Mouse (Mus musculus): ENCODE measurements around the gene Rbm18.
"Not testable (repeated sequence)": the region's sequence is repeated elsewhere in the genome, so short reads cannot be mapped to it uniquely, and the experiment has no call there.

Gene Rbm18

GRCm38 (mm10) chr2:36136300-36136941 is at the start of gene Rbm18, which contains the start of gene Mrrf:
TSS of gene Rbm18 (minus strand) at chr2:36136773.
TSS of gene Mrrf (plus strand) at chr2:36136389.
- in situ Hi-C loops (cut with MboI, MseI), result no loop called here

- in situ Hi-C loops (cut with MboI, MseI), result no loop called here
These were observed 48.3 kb upstream of the Rbm18 start for GRCm38 (mm10) chr2:36184876-36185275.

- in situ Hi-C loops (cut with MboI, MseI), result no loop called here
These were observed 47.6 kb upstream of the Rbm18 start for GRCm38 (mm10) chr2:36184192-36184591.

GRCm38 (mm10) chr2:36183278-36183677 is 46.7 kb upstream of the Rbm18 start:
- in situ Hi-C loops (cut with MboI, MseI), result no loop called here

- in situ Hi-C loops (cut with MboI, MseI), result not testable (repeated sequence)
These were observed 45.2 kb upstream of the Rbm18 start for GRCm38 (mm10) chr2:36181587-36182368.

GRCm38 (mm10) chr2:36179487-36179886 is 42.9 kb upstream of the Rbm18 start:
- in situ Hi-C loops (cut with MboI, MseI), result no loop called here

GRCm38 (mm10) chr2:36172574-36172973 is 36.0 kb upstream of the Rbm18 start:
- in situ Hi-C loops (cut with MboI, MseI), result no loop called here

- in situ Hi-C loops (cut with MboI, MseI), result no loop called here
These were observed 35.6 kb upstream of the Rbm18 start for GRCm38 (mm10) chr2:36172136-36172535.

- in situ Hi-C loops (cut with MboI, MseI), result no loop called here
These were observed 32.6 kb upstream of the Rbm18 start for GRCm38 (mm10) chr2:36169176-36169575.

- in situ Hi-C loops (cut with MboI, MseI), result no loop called here
These were observed 31.5 kb upstream of the Rbm18 start for GRCm38 (mm10) chr2:36167990-36168618.

GRCm38 (mm10) chr2:36159336-36159735 is 22.8 kb upstream of the Rbm18 start:
- in situ Hi-C loops (cut with MboI, MseI), result no loop called here

GRCm38 (mm10) chr2:36157461-36157860 is 20.9 kb upstream of the Rbm18 start:
- in situ Hi-C loops (cut with MboI, MseI), result no loop called here

GRCm38 (mm10) chr2:36152401-36152800 is 15.8 kb upstream of the Rbm18 start:
- in situ Hi-C loops (cut with MboI, MseI), result not testable (repeated sequence)

- in situ Hi-C loops (cut with MboI, MseI), result no loop called here
These were observed 12.3 kb upstream of the Rbm18 start for GRCm38 (mm10) chr2:36148876-36149365.

- in situ Hi-C loops (cut with MboI, MseI), result no loop called here
These were observed 2.5 kb upstream of the Rbm18 start for GRCm38 (mm10) chr2:36139096-36139495.

GRCm38 (mm10) chr2:36135887-36136286 is 686 bp downstream of the Rbm18 start:
- in situ Hi-C loops (cut with MboI, MseI), result no loop called here

- in situ Hi-C loops (cut with MboI, MseI), result no loop called here
These were observed 7.5 kb downstream of the Rbm18 start for GRCm38 (mm10) chr2:36129051-36129450.

GRCm38 (mm10) chr2:36127973-36128372 is 8.6 kb downstream of the Rbm18 start:
- in situ Hi-C loops (cut with MboI, MseI), result no loop called here

GRCm38 (mm10) chr2:36126795-36127429 is 9.7 kb downstream of the Rbm18 start:
- in situ Hi-C loops (cut with MboI, MseI), result no loop called here

GRCm38 (mm10) chr2:36112632-36113031 is 23.9 kb downstream of the Rbm18 start:
- in situ Hi-C loops (cut with MboI, MseI), result no loop called here

- in situ Hi-C loops (cut with MboI, MseI), result no loop called here
These were observed 28.0 kb downstream of the Rbm18 start for GRCm38 (mm10) chr2:36108615-36109014.

All from regulatory T cell (primary cell).